Mouse (Mus musculus): Measurements from ENCODE around the gene Btbd9. TPM values are rescaled to one million over a fixed set of nuclear protein-coding genes. Genes with fewer than 3 reads are reported as not detected.

The Btbd9 gene
- polyA plus RNA-seq, 1 experiment: 21.7 TPM

GRCm38 (mm10) chr17:30253028-30253427 lies 323.3 kb downstream of the Btbd9 start:
- H3K27ac ChIP-seq (ENCODE audit: insufficient read depth, low read length): no peak overlapping the region
- H3K36me3 ChIP-seq (ENCODE audit: control insufficient read depth, insufficient read depth, low read length): no peaks in the 10 kb centered on the region
- no peaks in the 10 kb centered on the region for H3K4me1 ChIP-seq (ENCODE audit: control insufficient read depth, insufficient read depth, insufficient read length)
- DNase-seq (ENCODE audit: low read depth in 1 of 2, low spot score in 2 of 2): no peak
- 91% methylated on average over 5 of the region's 5 CpGs for WGBS
- no peak overlapping the region for H3K4me3 ChIP-seq (ENCODE audit: extremely low read depth, insufficient read depth, insufficient read length)
- H3K27me3 ChIP-seq (ENCODE audit: control insufficient read depth, insufficient read depth, low read length): no peaks in the 10 kb centered on the region
- TF ChIP-seq CTCF (IDR thresholded peaks at IDR 0.05; ENCODE audit: extremely low read depth, insufficient read depth, insufficient read length, insufficient replicate concordance): no peak
- TF ChIP-seq POLR2A (IDR thresholded peaks at IDR 0.05; ENCODE audit: low read depth, low read length): no peak

DNA sequence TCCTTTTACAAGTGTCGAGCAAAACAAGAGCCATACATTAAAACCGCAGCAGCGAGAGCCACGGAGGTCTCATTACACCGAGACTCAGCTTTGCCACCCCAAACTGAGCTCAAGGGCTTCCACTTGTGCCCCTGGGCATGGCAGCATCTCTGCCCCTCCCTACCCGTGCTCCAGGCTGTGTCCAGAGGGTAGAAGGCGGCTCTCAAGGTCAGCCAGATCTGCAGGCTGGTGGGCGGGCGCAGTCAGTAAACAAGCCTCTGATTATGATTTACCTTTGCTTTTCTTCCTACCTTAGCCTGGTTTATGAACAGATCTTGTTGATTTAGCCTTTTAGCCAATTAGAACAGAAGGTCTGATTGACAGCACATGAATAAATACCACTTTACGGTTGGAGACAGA lies 331.0 kb downstream of the Btbd9 start:
- Histone ChIP-seq H3K27me3 (ENCODE audit: control insufficient read depth, insufficient read depth, low read length) (no peaks in the 10 kb centered on the region), H3K36me3 (ENCODE audit: control insufficient read depth, insufficient read depth, low read length) (no peaks in the 10 kb centered on the region), H3K27ac (ENCODE audit: insufficient read depth, low read length) (no peak overlapping the region), H3K4me1 (ENCODE audit: control insufficient read depth, insufficient read depth, insufficient read length) (no peaks in the 10 kb centered on the region), H3K4me3 (ENCODE audit: extremely low read depth, insufficient read depth, insufficient read length) (no peak overlapping the region)
- WGBS: 92% methylated on average over 10 of the region's 10 CpGs
- TF ChIP-seq POLR2A (IDR thresholded peaks at IDR 0.05; ENCODE audit: low read depth, low read length) (no peak), CTCF (IDR thresholded peaks at IDR 0.05; ENCODE audit: extremely low read depth, insufficient read depth, insufficient read length, insufficient replicate concordance) (no peak)
- no peak for DNase-seq (ENCODE audit: low read depth in 1 of 2, low spot score in 2 of 2)

DNA sequence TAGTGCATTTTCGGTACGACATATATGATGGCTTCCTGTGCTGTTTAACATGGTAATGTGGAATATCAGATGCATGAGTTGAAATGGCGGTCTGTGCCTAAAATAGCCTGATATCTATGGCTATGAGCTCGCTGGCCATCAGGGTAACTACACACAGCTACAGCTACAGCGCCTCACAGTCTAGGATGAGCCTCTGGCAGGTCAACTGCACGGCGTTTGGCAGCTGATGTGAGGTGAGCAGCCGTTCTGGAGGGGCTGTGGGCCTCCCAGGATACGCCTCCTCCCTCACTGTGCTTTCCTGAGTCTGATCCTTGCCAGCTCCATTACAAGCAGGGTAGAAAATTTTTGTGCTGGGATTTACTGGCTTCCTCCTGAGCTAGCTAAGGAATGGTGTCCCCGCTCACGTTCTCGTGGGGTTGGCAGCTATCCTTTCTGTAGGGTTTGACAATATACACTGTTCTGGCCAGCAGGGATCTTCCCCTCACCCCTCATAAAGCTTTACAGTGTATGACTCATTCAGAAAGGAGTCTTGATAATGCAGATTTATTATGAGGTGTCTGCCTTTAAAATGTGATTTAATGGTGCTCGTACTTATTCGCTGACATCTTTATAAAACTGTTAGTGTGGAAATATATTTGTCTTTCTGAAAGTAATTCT lies 331.5 kb downstream of the Btbd9 start:
- Histone ChIP-seq H3K36me3 (ENCODE audit: control insufficient read depth, insufficient read depth, low read length) (no peaks in the 10 kb centered on the region), H3K27ac (ENCODE audit: insufficient read depth, low read length) (no peak overlapping the region), H3K4me3 (ENCODE audit: extremely low read depth, insufficient read depth, insufficient read length) (no peak overlapping the region), H3K4me1 (ENCODE audit: control insufficient read depth, insufficient read depth, insufficient read length) (no peaks in the 10 kb centered on the region), H3K27me3 (ENCODE audit: control insufficient read depth, insufficient read depth, low read length) (no peaks in the 10 kb centered on the region)
- DNase-seq (ENCODE audit: low read depth in 1 of 2, low spot score in 2 of 2): no peak
- TF ChIP-seq CTCF (IDR thresholded peaks at IDR 0.05; ENCODE audit: extremely low read depth, insufficient read depth, insufficient read length, insufficient replicate concordance) (no peak), POLR2A (IDR thresholded peaks at IDR 0.05; ENCODE audit: low read depth, low read length) (no peak)
- WGBS: 94% methylated on average over 14 of the region's 14 CpGs

GRCm38 (mm10) chr17:30243540-30243939 lies 332.7 kb downstream of the Btbd9 start:
- TF ChIP-seq CTCF (IDR thresholded peaks at IDR 0.05; ENCODE audit: extremely low read depth, insufficient read depth, insufficient read length, insufficient replicate concordance) (no peak), POLR2A (IDR thresholded peaks at IDR 0.05; ENCODE audit: low read depth, low read length) (no peak)
- WGBS: 90% methylated on average over 7 of the region's 7 CpGs
- DNase-seq (ENCODE audit: low read depth in 1 of 2, low spot score in 2 of 2): no peak
- no peak overlapping the region for H3K27ac ChIP-seq (ENCODE audit: insufficient read depth, low read length)
- no peaks in the 10 kb centered on the region for H3K27me3 ChIP-seq (ENCODE audit: control insufficient read depth, insufficient read depth, low read length)
- no peaks in the 10 kb centered on the region for H3K4me1 ChIP-seq (ENCODE audit: control insufficient read depth, insufficient read depth, insufficient read length)
- no peaks in the 10 kb centered on the region for H3K36me3 ChIP-seq (ENCODE audit: control insufficient read depth, insufficient read depth, low read length)
- no peak overlapping the region for H3K4me3 ChIP-seq (ENCODE audit: extremely low read depth, insufficient read depth, insufficient read length)

DNA sequence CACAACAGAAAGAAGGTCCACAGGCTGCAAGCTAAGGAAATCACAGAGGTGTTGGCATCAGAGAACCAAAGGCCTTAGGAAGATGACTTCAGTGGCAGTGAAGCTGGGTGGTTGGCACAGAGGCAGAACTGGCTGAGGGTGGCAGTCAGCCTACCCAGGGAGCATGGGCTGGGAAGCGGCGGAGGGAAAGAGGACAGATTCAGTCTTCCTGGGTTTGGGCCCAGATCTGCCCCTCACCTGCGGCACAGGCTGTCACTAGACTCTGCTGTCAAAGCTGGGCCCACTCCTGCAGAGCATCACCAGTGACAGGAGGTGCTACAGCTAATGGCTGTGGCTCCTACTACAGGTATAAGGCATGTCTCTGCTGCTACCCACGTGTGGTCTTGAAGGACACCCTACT lies 333.6 kb downstream of the Btbd9 start:
- Histone ChIP-seq H3K4me1 (ENCODE audit: control insufficient read depth, insufficient read depth, insufficient read length) (no peaks in the 10 kb centered on the region), H3K36me3 (ENCODE audit: control insufficient read depth, insufficient read depth, low read length) (no peaks in the 10 kb centered on the region), H3K4me3 (ENCODE audit: extremely low read depth, insufficient read depth, insufficient read length) (no peak overlapping the region), H3K27me3 (ENCODE audit: control insufficient read depth, insufficient read depth, low read length) (no peaks in the 10 kb centered on the region), H3K27ac (ENCODE audit: insufficient read depth, low read length) (no peak overlapping the region)
- TF ChIP-seq POLR2A (IDR thresholded peaks at IDR 0.05; ENCODE audit: low read depth, low read length): no peak
- TF ChIP-seq CTCF (IDR thresholded peaks at IDR 0.05; ENCODE audit: extremely low read depth, insufficient read depth, insufficient read length, insufficient replicate concordance): no peak
- no peak for DNase-seq (ENCODE audit: low read depth in 1 of 2, low spot score in 2 of 2)
- 99% methylated on average over 4 of the region's 4 CpGs for WGBS

DNA sequence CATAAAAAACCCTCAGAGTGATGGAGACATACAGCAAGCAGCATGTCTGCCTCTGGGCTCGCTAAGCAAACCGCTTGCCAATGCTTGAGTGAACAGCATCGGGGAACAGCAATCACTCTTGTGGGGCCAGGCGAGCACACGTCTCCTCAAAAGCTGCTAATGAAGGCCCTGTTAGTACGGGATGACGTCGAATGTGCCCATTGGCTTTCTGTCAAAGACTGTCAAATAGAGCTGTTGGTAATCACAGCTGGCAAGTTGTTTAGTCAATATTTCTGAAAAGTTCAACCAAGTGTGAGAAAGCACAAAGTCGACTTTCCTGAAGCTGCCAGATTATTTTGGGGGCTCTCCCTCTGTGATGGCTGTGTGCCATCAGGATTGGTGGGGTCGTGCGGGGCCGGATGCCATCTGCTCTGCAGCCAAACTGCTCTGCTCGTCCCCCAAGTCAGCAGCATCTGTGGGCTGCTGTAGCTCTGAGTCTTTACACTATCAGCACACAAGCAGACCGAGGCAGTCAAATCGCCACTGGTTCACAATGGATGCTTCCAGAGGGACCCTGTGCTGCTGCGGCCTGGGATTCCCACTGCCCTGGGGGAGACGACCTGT lies 334.5 kb downstream of the Btbd9 start:
- 94% methylated on average over 17 of the region's 17 CpGs for WGBS
- TF ChIP-seq POLR2A (IDR thresholded peaks at IDR 0.05; ENCODE audit: low read depth, low read length): no peak
- no peak for TF ChIP-seq CTCF (IDR thresholded peaks at IDR 0.05; ENCODE audit: extremely low read depth, insufficient read depth, insufficient read length, insufficient replicate concordance)
- no peaks in the 10 kb centered on the region for H3K4me1 ChIP-seq (ENCODE audit: control insufficient read depth, insufficient read depth, insufficient read length)
- DNase-seq (ENCODE audit: low read depth in 1 of 2, low spot score in 2 of 2): no peak
- no peak overlapping the region for H3K4me3 ChIP-seq (ENCODE audit: extremely low read depth, insufficient read depth, insufficient read length)
- no peaks in the 10 kb centered on the region for H3K27me3 ChIP-seq (ENCODE audit: control insufficient read depth, insufficient read depth, low read length)
- no peak overlapping the region for H3K27ac ChIP-seq (ENCODE audit: insufficient read depth, low read length)
- H3K36me3 ChIP-seq (ENCODE audit: control insufficient read depth, insufficient read depth, low read length): no peaks in the 10 kb centered on the region

DNA sequence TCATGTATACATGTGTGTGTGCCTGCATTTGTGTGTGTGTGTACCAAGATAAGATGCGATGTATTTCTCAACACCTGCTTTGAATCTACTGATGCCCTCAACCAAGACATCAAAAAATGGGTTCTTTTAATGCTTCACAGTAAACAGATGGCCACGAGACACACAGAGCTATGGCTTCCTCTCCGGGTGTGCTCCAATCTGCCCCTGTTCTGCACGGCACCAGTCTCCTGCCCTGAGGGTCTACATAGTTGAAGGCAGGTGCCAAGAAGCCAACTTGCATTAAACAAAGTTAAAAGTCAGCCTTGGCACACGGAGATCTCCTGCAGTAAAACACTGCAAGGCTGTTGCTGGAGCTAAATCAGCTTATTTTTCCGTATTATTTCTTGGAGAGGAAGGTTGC lies 335.2 kb downstream of the Btbd9 start:
- TF ChIP-seq POLR2A (IDR thresholded peaks at IDR 0.05; ENCODE audit: low read depth, low read length): no peak
- no peak for TF ChIP-seq CTCF (IDR thresholded peaks at IDR 0.05; ENCODE audit: extremely low read depth, insufficient read depth, insufficient read length, insufficient replicate concordance)
- Histone ChIP-seq H3K27ac (ENCODE audit: insufficient read depth, low read length) (no peak overlapping the region), H3K4me3 (ENCODE audit: extremely low read depth, insufficient read depth, insufficient read length) (no peak overlapping the region), H3K36me3 (ENCODE audit: control insufficient read depth, insufficient read depth, low read length) (no peaks in the 10 kb centered on the region), H3K4me1 (ENCODE audit: control insufficient read depth, insufficient read depth, insufficient read length) (no peaks in the 10 kb centered on the region), H3K27me3 (ENCODE audit: control insufficient read depth, insufficient read depth, low read length) (no peaks in the 10 kb centered on the region)
- DNase-seq (ENCODE audit: low read depth in 1 of 2, low spot score in 2 of 2): no peak
- 90% methylated on average over 6 of the region's 6 CpGs for WGBS
